Mouse (Mus musculus): ENCODE data around the gene Fga. TPM values are rescaled to one million over a fixed set of nuclear protein-coding genes. Genes with fewer than 3 reads are reported as not detected.

The Fga gene
- polyA plus RNA-seq, 1 experiment: not detected

DNA sequence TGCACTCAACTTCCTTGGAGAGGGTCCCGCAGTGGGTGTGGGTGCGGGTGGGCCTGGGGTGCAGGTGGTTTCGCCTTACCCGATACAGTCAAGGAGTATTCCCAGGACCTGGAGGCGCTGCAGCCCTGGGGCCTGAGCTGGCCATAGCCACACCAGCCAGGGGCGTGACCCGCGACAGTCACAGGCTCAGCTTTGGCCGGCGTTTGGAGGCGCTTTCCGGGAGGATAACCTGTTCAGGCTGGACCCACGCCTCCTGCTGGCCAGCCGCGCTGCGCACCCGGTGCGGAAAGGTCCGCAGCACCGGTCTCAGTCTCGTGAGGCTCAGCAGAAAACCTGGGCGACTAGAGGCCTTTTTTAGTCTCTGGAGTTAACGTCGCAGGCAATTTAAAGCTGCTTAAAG, 30.5 kb upstream of the Fga start:
- TF ChIP-seq USF1 (IDR thresholded peaks at IDR 0.05; ENCODE audit: low read depth) (no peak), FOSL1 (IDR thresholded peaks at IDR 0.05; ENCODE audit: insufficient read depth, low read length, poor library complexity, severe bottlenecking) (no peak), CEBPB (IDR thresholded peaks at IDR 0.05; ENCODE audit: low read depth) (no peak), MYOG (IDR thresholded peaks at IDR 0.05; ENCODE audit: control insufficient read depth, extremely low read depth, insufficient read length) (no peak), CTCF (IDR thresholded peaks at IDR 0.05; ENCODE audit: control insufficient read depth, insufficient read depth, insufficient read length) (no peak), MYOD1 (IDR thresholded peaks at IDR 0.05; ENCODE audit: control insufficient read depth, insufficient read length, low read depth) (no peak), MAX (IDR thresholded peaks at IDR 0.05) (no peak)
- no peaks in the 10 kb centered on the region for H3K36me3 ChIP-seq (ENCODE audit: control insufficient read depth, insufficient read depth)
- no peak overlapping the region for H3K4me3 ChIP-seq (ENCODE audit: insufficient read depth, poor library complexity, severe bottlenecking)
- no peaks in the 10 kb centered on the region for H3K79me3 ChIP-seq (ENCODE audit: low read depth)
- H3ac ChIP-seq (ENCODE audit: control insufficient read depth, insufficient read length, low read depth): no peak overlapping the region
- no peaks in the 10 kb centered on the region for H3K79me2 ChIP-seq (ENCODE audit: control insufficient read depth, insufficient read depth)
- peaks cover 13% of the 10 kb centered on the region for H3K27me3 ChIP-seq (ENCODE audit: control insufficient read depth, insufficient read depth, insufficient read length)

DNA sequence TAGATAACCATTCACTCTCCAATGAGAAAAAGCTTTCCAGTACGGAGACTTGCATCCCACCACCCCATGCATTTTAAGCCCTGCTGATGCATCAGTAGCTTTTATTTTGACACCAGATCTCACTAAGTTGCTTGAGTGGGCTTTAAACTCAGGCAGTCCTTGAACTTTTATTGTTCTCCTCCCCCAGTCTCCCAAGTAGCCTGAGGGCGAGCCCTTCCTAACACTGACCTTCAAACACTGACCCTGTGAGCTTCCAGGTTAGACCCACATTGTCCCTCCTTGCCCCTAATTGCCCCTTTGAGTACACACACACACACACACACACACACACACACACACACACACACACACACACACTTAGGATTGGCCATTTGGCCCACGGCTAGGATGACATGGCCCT, 29.2 kb upstream of the Fga start:
- TF ChIP-seq FOSL1 (IDR thresholded peaks at IDR 0.05; ENCODE audit: insufficient read depth, low read length, poor library complexity, severe bottlenecking) (no peak), MYOD1 (IDR thresholded peaks at IDR 0.05; ENCODE audit: control insufficient read depth, insufficient read length, low read depth) (no peak), USF1 (IDR thresholded peaks at IDR 0.05; ENCODE audit: low read depth) (no peak), CTCF (IDR thresholded peaks at IDR 0.05; ENCODE audit: control insufficient read depth, insufficient read depth, insufficient read length) (no peak), CEBPB (IDR thresholded peaks at IDR 0.05; ENCODE audit: low read depth) (no peak), MAX (IDR thresholded peaks at IDR 0.05) (no peak), MYOG (IDR thresholded peaks at IDR 0.05; ENCODE audit: control insufficient read depth, extremely low read depth, insufficient read length) (no peak)

DNA sequence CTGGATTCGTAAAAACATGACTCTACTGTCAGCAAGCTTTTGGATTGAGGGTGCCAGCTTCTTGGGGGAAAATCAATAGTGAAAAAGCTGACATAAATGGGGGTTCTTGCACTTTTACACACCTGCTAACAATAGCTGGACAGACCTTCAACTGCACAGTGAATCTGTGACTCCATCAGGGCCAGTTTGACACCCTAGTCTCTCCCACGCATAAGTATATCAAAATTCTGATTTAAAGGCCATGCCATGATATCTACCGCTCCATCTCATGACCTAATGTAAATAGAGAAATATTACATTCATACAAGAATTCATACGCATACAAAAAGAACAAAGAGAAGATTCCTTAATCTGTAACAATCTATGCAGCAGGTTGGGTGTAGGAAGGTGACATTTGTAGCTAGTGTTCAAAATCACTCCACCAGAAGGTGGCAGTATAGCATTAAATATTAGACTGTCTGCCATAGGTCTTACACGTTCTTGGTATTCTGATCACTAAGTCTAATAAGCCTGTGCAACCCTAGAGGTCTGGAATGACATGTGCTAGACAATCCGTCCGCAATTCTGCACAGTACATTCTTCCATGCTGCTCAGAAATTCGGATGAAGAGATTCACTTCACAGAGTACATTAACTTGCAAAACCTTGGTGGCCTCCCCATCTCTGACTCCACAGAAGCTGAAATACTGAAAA, 27.0 kb upstream of the Fga start:
- no peak for TF ChIP-seq MAX (IDR thresholded peaks at IDR 0.05)
- no peak for TF ChIP-seq CTCF (IDR thresholded peaks at IDR 0.05; ENCODE audit: control insufficient read depth, insufficient read depth, insufficient read length)
- no peak for TF ChIP-seq MYOD1 (IDR thresholded peaks at IDR 0.05; ENCODE audit: control insufficient read depth, insufficient read length, low read depth)
- no peak for TF ChIP-seq MYOG (IDR thresholded peaks at IDR 0.05; ENCODE audit: control insufficient read depth, extremely low read depth, insufficient read length)
- no peak for TF ChIP-seq USF1 (IDR thresholded peaks at IDR 0.05; ENCODE audit: low read depth)
- TF ChIP-seq CEBPB (IDR thresholded peaks at IDR 0.05; ENCODE audit: low read depth): no peak
- no peak for TF ChIP-seq FOSL1 (IDR thresholded peaks at IDR 0.05; ENCODE audit: insufficient read depth, low read length, poor library complexity, severe bottlenecking)
- Histone ChIP-seq H3K79me3 (ENCODE audit: low read depth) (no peaks in the 10 kb centered on the region), H3K4me3 (ENCODE audit: insufficient read depth, poor library complexity, severe bottlenecking) (no peak overlapping the region), H3K36me3 (ENCODE audit: control insufficient read depth, insufficient read depth) (no peaks in the 10 kb centered on the region), H3ac (ENCODE audit: control insufficient read depth, insufficient read length, low read depth) (no peak overlapping the region), H3K27me3 (ENCODE audit: control insufficient read depth, insufficient read depth, insufficient read length) (peaks cover 8% of the 10 kb centered on the region), H3K79me2 (ENCODE audit: control insufficient read depth, insufficient read depth) (no peaks in the 10 kb centered on the region)

More for the DNA sequence above, 29.2 kb upstream of the Fga start:
- no peaks in the 10 kb centered on the region for H3K79me3 ChIP-seq (ENCODE audit: low read depth)
- peaks cover 13% of the 10 kb centered on the region for H3K27me3 ChIP-seq (ENCODE audit: control insufficient read depth, insufficient read depth, insufficient read length)
- H3K79me2 ChIP-seq (ENCODE audit: control insufficient read depth, insufficient read depth): no peaks in the 10 kb centered on the region
- H3ac ChIP-seq (ENCODE audit: control insufficient read depth, insufficient read length, low read depth): no peak overlapping the region
- H3K4me3 ChIP-seq (ENCODE audit: insufficient read depth, poor library complexity, severe bottlenecking): no peak overlapping the region
- H3K36me3 ChIP-seq (ENCODE audit: control insufficient read depth, insufficient read depth): no peaks in the 10 kb centered on the region

DNA sequence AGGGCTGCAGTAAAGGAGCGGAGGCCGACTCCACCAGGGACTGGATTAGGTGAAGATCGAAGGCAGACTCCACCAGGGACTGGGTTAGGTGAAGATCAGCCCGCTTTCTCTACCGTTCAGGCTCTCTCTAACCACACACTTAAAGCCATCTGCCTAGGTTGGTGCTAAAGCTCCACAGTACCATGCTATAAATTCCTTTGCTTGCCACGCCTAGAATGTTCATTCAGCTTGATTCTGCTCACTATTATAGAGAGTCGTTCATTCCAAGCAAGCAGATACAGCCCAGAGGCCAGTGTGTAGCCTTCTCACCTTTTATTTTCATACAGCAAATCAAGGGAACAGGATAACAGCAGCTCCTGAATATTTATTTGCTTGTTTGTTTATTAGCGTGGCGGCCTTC, 25.9 kb upstream of the Fga start:
- Histone ChIP-seq H3K27me3 (ENCODE audit: control insufficient read depth, insufficient read depth, insufficient read length) (peaks cover 6% of the 10 kb centered on the region), H3ac (ENCODE audit: control insufficient read depth, insufficient read length, low read depth) (no peak overlapping the region), H3K79me3 (ENCODE audit: low read depth) (no peaks in the 10 kb centered on the region), H3K4me3 (ENCODE audit: insufficient read depth, poor library complexity, severe bottlenecking) (no peak overlapping the region), H3K79me2 (ENCODE audit: control insufficient read depth, insufficient read depth) (no peaks in the 10 kb centered on the region), H3K36me3 (ENCODE audit: control insufficient read depth, insufficient read depth) (no peaks in the 10 kb centered on the region)
- TF ChIP-seq MAX (IDR thresholded peaks at IDR 0.05): no peak
- no peak for TF ChIP-seq CEBPB (IDR thresholded peaks at IDR 0.05; ENCODE audit: low read depth)
- no peak for TF ChIP-seq USF1 (IDR thresholded peaks at IDR 0.05; ENCODE audit: low read depth)
- TF ChIP-seq CTCF (IDR thresholded peaks at IDR 0.05; ENCODE audit: control insufficient read depth, insufficient read depth, insufficient read length): no peak
- TF ChIP-seq MYOG (IDR thresholded peaks at IDR 0.05; ENCODE audit: control insufficient read depth, extremely low read depth, insufficient read length): no peak
- no peak for TF ChIP-seq MYOD1 (IDR thresholded peaks at IDR 0.05; ENCODE audit: control insufficient read depth, insufficient read length, low read depth)
- TF ChIP-seq FOSL1 (IDR thresholded peaks at IDR 0.05; ENCODE audit: insufficient read depth, low read length, poor library complexity, severe bottlenecking): no peak

DNA sequence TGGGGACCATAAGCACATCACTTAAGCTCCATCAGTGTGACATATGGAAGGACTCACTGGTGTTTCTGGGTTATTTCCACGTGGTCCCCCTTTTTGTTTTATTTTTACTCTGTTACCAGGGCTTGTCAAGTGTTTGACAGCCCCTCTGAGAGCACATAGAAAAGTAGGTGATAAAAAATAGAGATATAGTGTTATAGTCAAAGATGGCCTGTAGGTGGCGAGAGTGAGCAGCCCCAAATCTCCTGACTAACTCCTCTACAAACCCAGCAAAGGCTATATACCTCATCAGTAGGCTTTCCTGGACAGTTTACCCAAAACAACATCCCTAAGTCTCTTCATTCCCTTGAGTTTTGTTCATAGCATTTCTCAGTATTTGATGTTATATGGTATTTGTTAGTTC, 23.7 kb upstream of the Fga start:
- Histone ChIP-seq H3K27me3 (ENCODE audit: control insufficient read depth, insufficient read depth, insufficient read length) (no peaks in the 10 kb centered on the region), H3K79me3 (ENCODE audit: low read depth) (no peaks in the 10 kb centered on the region), H3K79me2 (ENCODE audit: control insufficient read depth, insufficient read depth) (no peaks in the 10 kb centered on the region), H3K36me3 (ENCODE audit: control insufficient read depth, insufficient read depth) (no peaks in the 10 kb centered on the region), H3K4me3 (ENCODE audit: insufficient read depth, poor library complexity, severe bottlenecking) (no peak overlapping the region), H3ac (ENCODE audit: control insufficient read depth, insufficient read length, low read depth) (no peak overlapping the region)
- TF ChIP-seq FOSL1 (IDR thresholded peaks at IDR 0.05; ENCODE audit: insufficient read depth, low read length, poor library complexity, severe bottlenecking) (no peak), USF1 (IDR thresholded peaks at IDR 0.05; ENCODE audit: low read depth) (no peak), MYOD1 (IDR thresholded peaks at IDR 0.05; ENCODE audit: control insufficient read depth, insufficient read length, low read depth) (no peak), CEBPB (IDR thresholded peaks at IDR 0.05; ENCODE audit: low read depth) (no peak), CTCF (IDR thresholded peaks at IDR 0.05; ENCODE audit: control insufficient read depth, insufficient read depth, insufficient read length) (no peak), MYOG (IDR thresholded peaks at IDR 0.05; ENCODE audit: control insufficient read depth, extremely low read depth, insufficient read length) (no peak), MAX (IDR thresholded peaks at IDR 0.05) (no peak)

All from C2C12 (cell line).